Mouse (Mus musculus) liver, adult 2 months (tissue): ENCODE measurements around the gene Skint3.

Source experiments
- CTCF ChIP-seq: fragments of 200-500 bp; IDR thresholded peaks from 2 replicates; pipeline ENCODE4 v1.5.1; 2011; ENCODE audit warnings: low read depth, low read length, control low read depth
- POLR2A ChIP-seq: fragments of 200-500 bp; IDR thresholded peaks from 2 replicates; pipeline ENCODE4 v1.6.1; 2011; ENCODE audit warnings: low read length, control low read depth; ENCODE audit not compliant: insufficient read depth; ENCODE audit errors: extremely low read depth

- TF ChIP-seq CTCF (no peak), POLR2A (no peak)
Observed at GRCm38 (mm10) chr4:112231945-112232344, at the start of gene Skint3.
